Mouse (Mus musculus) stomach, embryonic 14.5 days (tissue): ENCODE data around the gene Fam69a. TPM values are rescaled to one million over a fixed set of nuclear protein-coding genes. Genes with fewer than 3 reads are reported as not detected.

Experiments used
- ATAC-seq: fragments of 200-750 bp; cut with Nextera tagmentation; 2 replicates; pipeline ENCODE4 v1.8.0; 2017; ENCODE audit warnings: low read depth, moderate TSS enrichment; ENCODE audit not compliant: insufficient number of reproducible peaks, insufficient read depth, low FRiP score
- H3K27ac ChIP-seq: fragments of 300-500 bp; sonication (generic); 2 replicates; pipeline ENCODE4 v1.5.1; 2014; ENCODE audit warnings: mild to moderate bottlenecking, low read length, moderate library complexity, mixed read lengths
- H3K27me3 ChIP-seq: fragments of 300-500 bp; sonication (generic); 2 replicates; pipeline ENCODE4 v1.6.1; 2014; ENCODE audit warnings: low read length, control low read depth, mixed read lengths; ENCODE audit not compliant: control insufficient read depth, insufficient read depth
- H3K36me3 ChIP-seq: fragments of 300-500 bp; sonication (generic); 2 replicates; pipeline ENCODE4 v1.6.1; 2014; ENCODE audit warnings: mild to moderate bottlenecking, control low read depth, low read length, moderate library complexity, mixed read lengths; ENCODE audit not compliant: control insufficient read depth, insufficient read depth
- H3K4me1 ChIP-seq: fragments of 300-500 bp; sonication (generic); 2 replicates; pipeline ENCODE4 v1.6.1; 2014; ENCODE audit warnings: low read length, control low read depth, mixed read lengths; ENCODE audit not compliant: control insufficient read depth, insufficient read depth
- H3K4me2 ChIP-seq: fragments of 300-500 bp; sonication (generic); replicated peaks from 2 replicates; pipeline ENCODE4 v1.6.1; 2014; ENCODE audit warnings: low read depth, low read length, control low read depth
- H3K4me3 ChIP-seq: fragments of 300-500 bp; sonication (generic); 2 replicates; pipeline ENCODE4 v1.5.1; 2014; ENCODE audit warnings: low read depth, low read length, control low read depth
- H3K9ac ChIP-seq: fragments of 300-500 bp; sonication (generic); replicated peaks from 2 replicates; pipeline ENCODE4 v1.6.1; 2014; ENCODE audit warnings: low read depth, mild to moderate bottlenecking, control low read depth, low read length, moderate library complexity, mixed read lengths
- H3K9me3 ChIP-seq: fragments of 300-500 bp; sonication (generic); 2 replicates; pipeline ENCODE4 v1.6.1; 2016; ENCODE audit warnings: low read depth, low read length, control low read depth; ENCODE audit not compliant: control insufficient read depth
- WGBS: fragments of 180-500 bp; shearing (Covaris S2); extraction: QIAGEN DNeasy Blood & Tissue Kit; methylation state at CpG from one replicate; pipeline ENCODE4 v1.1.7; 2014; 5-methylcytosine and 5-hydroxymethylcytosine counted together
- polyA plus RNA-seq: library from polyadenylated mRNA; unstranded; fragments of >200 nt; fragmentation: Nextera tagmentation; extraction: Ambion mirVana; gene quantifications from 2 replicates; pipeline ENCODE4 v1.2.1, GENCODE M21; 2014

Gene Fam69a
- polyA plus RNA-seq, 1 experiment from 2014 or later: 29.1 TPM

GRCm38 (mm10) chr5:107964031-107964758 is 22.7 kb downstream of the Fam69a start:
- 78% methylated on average over 2 of the region's 2 CpGs for WGBS

GRCm38 (mm10) chr5:107961438-107962251 is 25.2 kb downstream of the Fam69a start:
- H3K4me3 ChIP-seq: no peak overlapping the region; the same call in 1 of the 2 replicates
- peaks cover 19% of the 10 kb centered on the region for H3K4me1 ChIP-seq
- no peaks in the 10 kb centered on the region for H3K36me3 ChIP-seq
- ATAC-seq: no peak
- WGBS: 42% methylated on average over 16 of the region's 16 CpGs
- peak overlapping the region; percentile 28; the same call in 1 of the 2 replicates for H3K4me2 ChIP-seq
- H3K9ac ChIP-seq: no peak overlapping the region
- H3K27me3 ChIP-seq: no peaks in the 10 kb centered on the region
- no peaks in the 10 kb centered on the region for H3K9me3 ChIP-seq
- no peak overlapping the region for H3K27ac ChIP-seq

More at GRCm38 (mm10) chr5:107964031-107964758, 22.7 kb downstream of the Fam69a start:
- no peak overlapping the region for H3K9ac ChIP-seq
- no peak for ATAC-seq
- H3K4me1 ChIP-seq: peaks cover 20% of the 10 kb centered on the region
- no peaks in the 10 kb centered on the region for H3K27me3 ChIP-seq
- H3K9me3 ChIP-seq: no peaks in the 10 kb centered on the region
- H3K27ac ChIP-seq: no peak overlapping the region
- no peak overlapping the region for H3K4me3 ChIP-seq
- no peak overlapping the region for H3K4me2 ChIP-seq
- no peaks in the 10 kb centered on the region for H3K36me3 ChIP-seq

GRCm38 (mm10) chr5:107960532-107961202 is 26.2 kb downstream of the Fam69a start:
- Histone ChIP-seq H3K9me3 (no peaks in the 10 kb centered on the region), H3K9ac (no peak overlapping the region), H3K36me3 (no peaks in the 10 kb centered on the region), H3K4me3 (no peak overlapping the region), H3K4me1 (peaks cover 15% of the 10 kb centered on the region), H3K27me3 (no peaks in the 10 kb centered on the region), H3K4me2 (peak overlapping the region; percentile 19; the same call in 1 of the 2 replicates), H3K27ac (no peak overlapping the region)
- ATAC-seq: 0 out of 2 replicates have a peak, but pooled peaks have one; percentile 49
- WGBS: 56% methylated on average over 14 of the region's 14 CpGs

GRCm38 (mm10) chr5:107959624-107960300 is 27.1 kb downstream of the Fam69a start:
- WGBS: 87% methylated on average over 8 of the region's 8 CpGs
- H3K27ac ChIP-seq: no peak overlapping the region
- H3K9ac ChIP-seq: no peak overlapping the region
- no peaks in the 10 kb centered on the region for H3K36me3 ChIP-seq
- ATAC-seq: no peak
- no peaks in the 10 kb centered on the region for H3K9me3 ChIP-seq
- H3K4me1 ChIP-seq: peaks cover 15% of the 10 kb centered on the region
- H3K4me2 ChIP-seq: no peak overlapping the region
- H3K27me3 ChIP-seq: no peaks in the 10 kb centered on the region
- H3K4me3 ChIP-seq: no peak overlapping the region

GRCm38 (mm10) chr5:107950643-107951042 is 36.2 kb downstream of the Fam69a start:
- no peaks in the 10 kb centered on the region for H3K36me3 ChIP-seq
- no peaks in the 10 kb centered on the region for H3K9me3 ChIP-seq
- H3K4me3 ChIP-seq: no peak overlapping the region
- WGBS: 74% methylated on average over 5 of the region's 5 CpGs
- H3K27ac ChIP-seq: no peak overlapping the region
- H3K9ac ChIP-seq: no peak overlapping the region
- H3K4me2 ChIP-seq: no peak overlapping the region
- no peak for ATAC-seq
- no peaks in the 10 kb centered on the region for H3K27me3 ChIP-seq
- H3K4me1 ChIP-seq: no peaks in the 10 kb centered on the region

- Histone ChIP-seq H3K27me3 (no peaks in the 10 kb centered on the region), H3K9ac (no peak overlapping the region), H3K9me3 (no peaks in the 10 kb centered on the region), H3K27ac (no peak overlapping the region), H3K4me1 (no peaks in the 10 kb centered on the region), H3K4me3 (no peak overlapping the region), H3K36me3 (no peaks in the 10 kb centered on the region), H3K4me2 (no peak overlapping the region)
- WGBS: 85% methylated on average over 3 of the region's 3 CpGs
- ATAC-seq: no peak
These were observed 37.3 kb downstream of the Fam69a start for GRCm38 (mm10) chr5:107949607-107950006.

- 69% methylated on average over 1 of the region's 1 CpGs for WGBS
- no peaks in the 10 kb centered on the region for H3K27me3 ChIP-seq
- ATAC-seq: no peak
These were observed 38.0 kb downstream of the Fam69a start for GRCm38 (mm10) chr5:107948899-107949298.

GRCm38 (mm10) chr5:107947548-107947947 is 39.3 kb downstream of the Fam69a start:
- Histone ChIP-seq H3K27ac (no peak overlapping the region), H3K4me1 (no peaks in the 10 kb centered on the region), H3K4me2 (no peak overlapping the region), H3K27me3 (no peaks in the 10 kb centered on the region), H3K4me3 (no peak overlapping the region), H3K36me3 (no peaks in the 10 kb centered on the region), H3K9ac (no peak overlapping the region), H3K9me3 (no peaks in the 10 kb centered on the region)
- WGBS: 38% methylated on average over 2 of the region's 2 CpGs
- ATAC-seq: no peak; the same call in 1 of the 2 replicates

More at GRCm38 (mm10) chr5:107948899-107949298, 38.0 kb downstream of the Fam69a start:
- H3K4me3 ChIP-seq: no peak overlapping the region
- no peak overlapping the region for H3K27ac ChIP-seq
- H3K4me1 ChIP-seq: no peaks in the 10 kb centered on the region
- no peak overlapping the region for H3K9ac ChIP-seq
- no peaks in the 10 kb centered on the region for H3K36me3 ChIP-seq
- no peaks in the 10 kb centered on the region for H3K9me3 ChIP-seq
- H3K4me2 ChIP-seq: no peak overlapping the region
